Mouse (Mus musculus) CH12.LX (cell line): ENCODE data around the gene Nr2c1. TPM values are rescaled to one million over a fixed set of nuclear protein-coding genes. Genes with fewer than 3 reads are reported as not detected.

Experiments
- DNase-seq: peaks from one replicate; pipeline ENCODE4 v3.0.0-alpha.2; 2013; ENCODE audit errors: extremely low read depth
- H3K27ac ChIP-seq: 2 replicates; pipeline ENCODE4 v1.5.1; 2012; ENCODE audit warnings: low read depth, mild to moderate bottlenecking, control low read depth, moderate library complexity; ENCODE audit not compliant: insufficient read depth
- H3K27me3 ChIP-seq: replicated peaks from 2 replicates; pipeline ENCODE3; 2012; ENCODE audit warnings: inconsistent platforms
- H3K36me3 ChIP-seq, 2 experiments: replicated peaks in 1 of 2; 2 replicates each; pipeline versions ENCODE3 to v1.6.1; 2012; ENCODE audit warnings: inconsistent platforms in 1 of 2, low read length in 1 of 2, mild to moderate bottlenecking in 1 of 2, mixed read lengths in 1 of 2, moderate library complexity in 1 of 2; ENCODE audit not compliant: control insufficient read depth in 1 of 2, insufficient read depth in 1 of 2
- H3K4me1 ChIP-seq, 2 experiments: 2 replicates each; pipeline ENCODE4 v1.6.1; 2012; ENCODE audit warnings: inconsistent platforms in 1 of 2, moderate library complexity in 1 of 2; ENCODE audit not compliant: insufficient read depth in 2 of 2, control insufficient read depth in 1 of 2
- H3K4me2 ChIP-seq: 2 replicates; pipeline ENCODE4 v1.6.1; 2012; ENCODE audit warnings: low read depth, mild to moderate bottlenecking, control low read depth; ENCODE audit not compliant: poor library complexity, insufficient read depth, severe bottlenecking
- H3K4me3 ChIP-seq, 3 experiments: fragments of 150-350 bp in 1 of 3; sonication (generic) in 1 of 3; replicated peaks in 1 of 3; 2 replicates each; pipeline versions ENCODE3 to v1.5.1; 2011 to 2012; ENCODE audit warnings: low read depth in 2 of 3, low read length in 2 of 3, mild to moderate bottlenecking in 2 of 3, moderate library complexity in 2 of 3, control low read depth in 1 of 3, improper control_type of control experiment in 1 of 3, inconsistent platforms in 1 of 3, mixed read lengths in 1 of 3; ENCODE audit not compliant: poor library complexity in 1 of 3
- H3K79me2 ChIP-seq: replicated peaks from 2 replicates; pipeline ENCODE4 v1.6.1; 2012; ENCODE audit warnings: mild to moderate bottlenecking, moderate library complexity; ENCODE audit not compliant: control insufficient read depth, poor library complexity, insufficient read depth, severe bottlenecking; ENCODE audit errors: extremely low read depth
- H3K9ac ChIP-seq: 2 replicates; pipeline ENCODE4 v1.6.1; 2012; ENCODE audit warnings: low read depth, mild to moderate bottlenecking, control low read depth, moderate library complexity; ENCODE audit not compliant: insufficient read depth
- H3K9me3 ChIP-seq: replicated peaks from 2 replicates; pipeline ENCODE3; 2012; ENCODE audit warnings: low read length, inconsistent platforms, mixed read lengths
- BHLHE40 ChIP-seq: IDR thresholded peaks from 2 replicates; pipeline ENCODE4 v1.6.1; 2011; ENCODE audit warnings: mild to moderate bottlenecking, low read depth, low read length, improper control_type of control experiment
- CHD1 ChIP-seq: IDR thresholded peaks from 2 replicates; pipeline ENCODE4 v1.6.1; 2012; ENCODE audit warnings: low read depth, low read length, improper control_type of control experiment, inconsistent platforms
- CHD2 ChIP-seq: IDR thresholded peaks from 2 replicates; pipeline ENCODE4 v1.6.1; 2011; ENCODE audit warnings: low read length, improper control_type of control experiment
- CTCF ChIP-seq, 2 experiments: IDR thresholded peaks in 1 of 2; conservative IDR thresholded peaks in 1 of 2; 2 replicates each; pipeline ENCODE4 v1.5.1; 2011 to 2012; ENCODE audit warnings: low read depth in 2 of 2, low read length in 2 of 2, improper control_type of control experiment in 1 of 2, inconsistent platforms in 1 of 2, mild to moderate bottlenecking in 1 of 2, moderate library complexity in 1 of 2
- ELF1 ChIP-seq: IDR thresholded peaks from 2 replicates; pipeline ENCODE4 v1.6.1; 2014; ENCODE audit warnings: low read depth, mild to moderate bottlenecking, inconsistent platforms, low read length, improper control_type of control experiment
- EP300 ChIP-seq: IDR thresholded peaks from 2 replicates; pipeline ENCODE4 v1.6.1; 2011; ENCODE audit warnings: low read length, improper control_type of control experiment
- ETS1 ChIP-seq: conservative IDR thresholded peaks from 2 replicates; pipeline ENCODE4 v1.6.1; 2012; ENCODE audit warnings: low read depth, mild to moderate bottlenecking, inconsistent platforms, low read length, improper control_type of control experiment, moderate library complexity
- GABPA ChIP-seq: IDR thresholded peaks from 2 replicates; pipeline ENCODE4 v1.6.1; 2012; ENCODE audit warnings: low read depth, low read length, improper control_type of control experiment, inconsistent platforms; ENCODE audit not compliant: insufficient replicate concordance
- HCFC1 ChIP-seq: IDR thresholded peaks from 2 replicates; pipeline ENCODE4 v1.6.1; 2012; ENCODE audit warnings: low read depth, mild to moderate bottlenecking, inconsistent platforms, low read length, improper control_type of control experiment
- IRF4 ChIP-seq: IDR thresholded peaks from 2 replicates; pipeline ENCODE4 v1.6.1; 2014; ENCODE audit warnings: low read depth, mild to moderate bottlenecking, inconsistent platforms, low read length, improper control_type of control experiment
- JUN ChIP-seq: IDR thresholded peaks from 2 replicates; pipeline ENCODE4 v1.6.1; 2011; ENCODE audit warnings: low read depth, mild to moderate bottlenecking, low read length, improper control_type of control experiment, moderate library complexity; ENCODE audit not compliant: insufficient read depth
- KAT2A ChIP-seq: IDR thresholded peaks from 2 replicates; pipeline ENCODE4 v1.6.1; 2012; ENCODE audit warnings: low read length, improper control_type of control experiment, inconsistent platforms; ENCODE audit not compliant: insufficient replicate concordance
- MAFK ChIP-seq: IDR thresholded peaks from 2 replicates; pipeline ENCODE4 v1.6.1; 2011; ENCODE audit warnings: low read length, improper control_type of control experiment; ENCODE audit not compliant: insufficient replicate concordance
- MAZ ChIP-seq: IDR thresholded peaks from 2 replicates; pipeline ENCODE4 v1.6.1; 2012; ENCODE audit warnings: low read depth, mild to moderate bottlenecking, inconsistent platforms, low read length, improper control_type of control experiment, moderate library complexity
- MEF2A ChIP-seq: IDR thresholded peaks from 2 replicates; pipeline ENCODE4 v1.6.1; 2014; ENCODE audit warnings: low read depth, mild to moderate bottlenecking, inconsistent platforms, low read length, improper control_type of control experiment, borderline replicate concordance
- MXI1 ChIP-seq: IDR thresholded peaks from 2 replicates; pipeline ENCODE4 v1.6.1; 2011; ENCODE audit warnings: mild to moderate bottlenecking, low read depth, low read length, improper control_type of control experiment
- MYC ChIP-seq: IDR thresholded peaks from 2 replicates; pipeline ENCODE4 v1.6.1; 2011; ENCODE audit warnings: low read depth, mild to moderate bottlenecking, improper control_type of control experiment, low read length
- NELFE ChIP-seq: IDR thresholded peaks from 2 replicates; pipeline ENCODE4 v1.6.1; 2011; ENCODE audit warnings: low read depth, low read length, improper control_type of control experiment
- NRF1 ChIP-seq: IDR thresholded peaks from 2 replicates; pipeline ENCODE4 v1.6.1; 2014; ENCODE audit warnings: low read depth, mild to moderate bottlenecking, inconsistent platforms, low read length, improper control_type of control experiment, moderate library complexity
- PAX5 ChIP-seq: IDR thresholded peaks from 2 replicates; pipeline ENCODE4 v1.6.1; 2012; ENCODE audit warnings: low read length, inconsistent platforms, mixed read lengths
- POLR2A ChIP-seq: IDR thresholded peaks from 2 replicates; pipeline ENCODE4 v1.6.1; 2011; ENCODE audit warnings: low read depth, mild to moderate bottlenecking, improper control_type of control experiment, low read length
- POLR2AphosphoS2 ChIP-seq: IDR thresholded peaks from 2 replicates; pipeline ENCODE4 v1.6.1; 2011; ENCODE audit warnings: low read depth, low read length, improper control_type of control experiment
- RAD21 ChIP-seq: IDR thresholded peaks from 2 replicates; pipeline ENCODE4 v1.6.1; 2011; ENCODE audit warnings: low read depth, mild to moderate bottlenecking, low read length, improper control_type of control experiment, moderate library complexity
- SMC3 ChIP-seq: IDR thresholded peaks from 2 replicates; pipeline ENCODE4 v1.6.1; 2011; ENCODE audit warnings: low read depth, low read length, improper control_type of control experiment
- TCF12 ChIP-seq: IDR thresholded peaks from 2 replicates; pipeline ENCODE4 v1.6.1; 2014; ENCODE audit warnings: low read depth, mild to moderate bottlenecking, inconsistent platforms, low read length, improper control_type of control experiment
- UBTF ChIP-seq: IDR thresholded peaks from 2 replicates; pipeline ENCODE4 v1.6.1; 2012; ENCODE audit warnings: low read depth, mild to moderate bottlenecking, inconsistent platforms, low read length, improper control_type of control experiment, moderate library complexity
- USF1 ChIP-seq: IDR thresholded peaks from 2 replicates; pipeline ENCODE4 v1.6.1; 2014; ENCODE audit warnings: low read depth, mild to moderate bottlenecking, inconsistent platforms, low read length, improper control_type of control experiment
- ZKSCAN1 ChIP-seq: IDR thresholded peaks from 2 replicates; pipeline ENCODE4 v1.6.1; 2012; ENCODE audit warnings: low read depth, inconsistent platforms, low read length, improper control_type of control experiment, borderline replicate concordance
- ZMIZ1 ChIP-seq: IDR thresholded peaks from 2 replicates; pipeline ENCODE4 v1.6.1; 2012; ENCODE audit warnings: low read depth, mild to moderate bottlenecking, inconsistent platforms, low read length, improper control_type of control experiment
- ZNF384 ChIP-seq: IDR thresholded peaks from 2 replicates; pipeline ENCODE4 v1.6.1; 2012; ENCODE audit warnings: low read depth, low read length, improper control_type of control experiment, inconsistent platforms
- dilution Hi-C: fragments of 300-500 bp; cut with MboI; formaldehyde crosslinking; loops from 2 replicates; pipeline ENCODE4 v1.14.3; 2020; ENCODE audit warnings: low sequenced_read_pairs; ENCODE audit not compliant: extremely low pct_unique_long_range_greater_than_20kb, extremely low pct_ligation_motif_present
- in situ Hi-C: fragments of 300-500 bp; cut with MboI; formaldehyde crosslinking; loops from 3 replicates; pipeline ENCODE4 v1.14.3; 2019; ENCODE audit warnings: low sequenced_read_pairs, low pct_ligation_motif_present, low pct_unique_long_range_greater_than_20kb, mixed read lengths
- polyA plus RNA-seq: library from polyadenylated mRNA; unstranded; fragments of >175 nt; gene quantifications from 2 replicates; pipeline ENCODE4 v1.2.1, GENCODE M21; 2012; ENCODE audit warnings: low read depth; ENCODE audit not compliant: insufficient read length
- total RNA-seq, 2 experiments: library from RNA; depleted of rRNA; stranded (reverse); fragments of 300-350 nt in 1 of 2; fragments of >200 nt in 1 of 2; gene quantifications; 2 replicates each; pipeline ENCODE4 v1.2.3; 2012 to 2014

The Nr2c1 gene
- total RNA-seq (2012; rRNA removed) (3.6 and 3.9 TPM in 2 replicates), total RNA-seq (2014; rRNA removed) (5.4 and 5.7 TPM in 2 replicates), polyA plus RNA-seq (6.5 TPM in 2 replicates)

DNA sequence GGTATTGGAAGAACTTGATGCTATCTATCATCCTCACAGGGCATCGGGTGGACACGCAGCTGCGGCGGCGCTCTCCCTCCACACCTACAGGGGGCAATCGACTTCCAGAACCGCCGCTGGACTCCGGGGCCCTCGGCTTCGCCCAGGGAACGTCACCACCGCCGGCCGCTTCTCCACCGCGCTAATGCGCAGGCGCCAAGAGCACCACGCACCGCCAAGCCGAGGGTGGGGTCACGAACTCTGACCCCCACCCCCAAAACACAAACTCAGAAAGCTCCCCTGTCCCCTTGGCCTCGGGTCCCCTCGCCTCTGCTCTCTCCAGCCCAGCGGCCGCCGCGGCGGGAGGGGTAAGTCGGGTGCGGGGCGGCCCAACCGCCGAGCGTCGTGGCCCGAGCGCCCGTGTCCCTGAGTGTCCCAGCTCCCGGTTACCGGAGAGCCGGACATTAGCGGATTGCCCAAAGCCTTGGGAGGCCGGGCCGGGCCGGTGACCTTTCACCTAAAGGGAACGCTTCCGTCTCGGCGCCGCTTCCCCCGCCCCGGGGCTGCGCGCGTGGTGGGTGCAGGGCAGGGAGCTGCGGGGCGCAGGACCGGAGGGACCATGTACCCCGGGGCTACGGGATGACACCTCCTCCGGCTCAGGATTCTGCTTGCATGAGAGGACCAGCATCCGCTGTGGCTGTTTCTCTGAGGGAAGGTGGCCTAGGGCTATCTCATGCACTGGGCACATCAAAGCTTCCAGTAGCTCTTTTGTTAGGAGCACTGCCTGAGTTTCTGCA is at the start of gene Nr2c1:
Nr2c1 (plus strand) TSS at position 268 of the 776 bp plus-strand sequence.
- Histone ChIP-seq H3K4me2 (peak within 1 kb of the TSS; percentile 54), H3K36me3 (peaks cover 7 to 21% of the 10 kb centered on the region in 2 experiments), H3K27me3 (no peaks in the 10 kb centered on the region), H3K79me2 (peaks cover 2% of the 10 kb centered on the region), H3K4me3 (peak within 1 kb of the TSS; percentile 75 to 94 (median 89)), H3K9me3 (no peaks in the 10 kb centered on the region), H3K4me1 (peaks cover 0 to 21% of the 10 kb centered on the region in 2 experiments; a peak in 3 of 4 replicates), H3K9ac (peak within 1 kb of the TSS; percentile 82), H3K27ac (peak within 1 kb of the TSS; percentile 18; the same call in 1 of the 2 replicates)
- no peak for TF ChIP-seq PAX5
- 0 out of 2 replicates have a peak, but pooled peaks have one; percentile 25 for TF ChIP-seq MYC
- no peak for TF ChIP-seq RAD21
- TF ChIP-seq ELF1, result peak; percentile 14; the same call in 1 of the 2 replicates
- no peak for TF ChIP-seq CHD1
- TF ChIP-seq MAFK, result no peak
- TF ChIP-seq SMC3, result no peak
- TF ChIP-seq GABPA, result peak; percentile 31; the same call in 1 of the 2 replicates
- no peak for TF ChIP-seq ZKSCAN1
- TF ChIP-seq ZMIZ1, result no peak; the same call in 1 of the 2 replicates
- TF ChIP-seq MAZ, result no peak
- TF ChIP-seq HCFC1, result peak; percentile 66
- TF ChIP-seq POLR2AphosphoS2, result no peak
- TF ChIP-seq NELFE, result peak; percentile 59
- TF ChIP-seq NRF1, result peak; percentile 86
- TF ChIP-seq EP300, result no peak
- TF ChIP-seq IRF4, result peak; percentile 60
- peak; percentile 66 for TF ChIP-seq POLR2A
- peak; percentile 14 to 60 for TF ChIP-seq CTCF (conservative IDR thresholded peaks at IDR 0.05 in 1 of 2, IDR thresholded peaks at IDR 0.05 in 1 of 2; ENCODE audit: low read depth in 2 of 2, low read length in 2 of 2)
- TF ChIP-seq CHD2, result no peak
- no peak for TF ChIP-seq BHLHE40
- TF ChIP-seq ZNF384, result no peak
- no peak for TF ChIP-seq MXI1
- no peak; the same call in 1 of the 2 replicates for TF ChIP-seq MEF2A
- TF ChIP-seq USF1, result no peak
- no peak for TF ChIP-seq KAT2A
- no peak for TF ChIP-seq JUN
- peak; percentile 76 for TF ChIP-seq TCF12
- peak; percentile 96 for TF ChIP-seq UBTF
- TF ChIP-seq ETS1, result no peak
- in situ Hi-C loops (no loop called here), dilution Hi-C loops (no loop called here)
- DNase-seq, result peak; percentile 78
